Mouse (Mus musculus): Measurements from ENCODE around the gene Kctd18. TPM values are rescaled to one million over a fixed set of nuclear protein-coding genes. Genes with fewer than 3 reads are reported as not detected.
"Not testable (repeated sequence)": the region's sequence is repeated elsewhere in the genome, so short reads cannot be mapped to it uniquely, and the experiment has no call there.

Kctd18 gene
- 1 to 10 TPM; 5.7 to 7.0 TPM for total RNA-seq (2021)
- long read RNA-seq, experiment 1, transcript Kctd18-202 (7 exons, 2,512 nt), result major isoform, 5 of 12 reads
- long read RNA-seq, experiment 1, partial matches to known transcripts, result 1 of 12 reads
- long read RNA-seq, experiment 1, other reads (novel, unspliced or antisense), result 4 of 12 reads
- long read RNA-seq, experiment 2, partial matches to known transcripts, result 1 of 5 reads
- long read RNA-seq, experiment 2, other reads (novel, unspliced or antisense), result 3 of 5 reads

- no peak for DNase-seq
- Histone ChIP-seq H3K27ac (no peak within 1 kb of the TSS), H3K4me3 (no peak within 1 kb of the TSS)
- intact Hi-C loops (cut with DNase I), result no loop called here
- no peak for TF ChIP-seq CTCF (IDR thresholded peaks at IDR 0.05)
Measured at GRCm38 (mm10) chr1:58018856-58019255, at the start of gene Kctd18. TSS of gene Kctd18 (minus strand) at chr1:58018956.

- H3K27ac ChIP-seq, result peak overlapping the region; percentile 64
- no peak for TF ChIP-seq CTCF (IDR thresholded peaks at IDR 0.05)
- intact Hi-C loops (cut with DNase I), result no loop called here
- no peak overlapping the region for H3K4me3 ChIP-seq
- peak; percentile 37 for DNase-seq
Measured at GRCm38 (mm10) chr1:58065606-58066005, 46.9 kb upstream of the Kctd18 start.

GRCm38 (mm10) chr1:58065151-58065550 is 46.4 kb upstream of the Kctd18 start:
- no peak for TF ChIP-seq CTCF (IDR thresholded peaks at IDR 0.05)
- no peak for DNase-seq

GRCm38 (mm10) chr1:58062131-58062530 is 43.4 kb upstream of the Kctd18 start:
- Histone ChIP-seq H3K4me3 (no peak overlapping the region), H3K27ac (no peak overlapping the region)
- TF ChIP-seq CTCF (IDR thresholded peaks at IDR 0.05), result no peak
- intact Hi-C loops (cut with DNase I), result no loop called here
- DNase-seq, result no peak

More at GRCm38 (mm10) chr1:58065151-58065550, 46.4 kb upstream of the Kctd18 start:
- Histone ChIP-seq H3K27ac (peak overlapping the region; percentile 64), H3K4me3 (no peak overlapping the region)
- intact Hi-C loops (cut with DNase I), result no loop called here

GRCm38 (mm10) chr1:58058846-58059245 is 40.1 kb upstream of the Kctd18 start:
- H3K4me3 ChIP-seq, result no peak overlapping the region
- intact Hi-C loops (cut with DNase I), result no loop called here

GRCm38 (mm10) chr1:58056939-58057338 is 38.2 kb upstream of the Kctd18 start:
- Histone ChIP-seq H3K27ac (no peak overlapping the region), H3K4me3 (no peak overlapping the region)
- intact Hi-C loops (cut with DNase I), result no loop called here
- no peak for DNase-seq
- no peak for TF ChIP-seq CTCF (IDR thresholded peaks at IDR 0.05)

More at GRCm38 (mm10) chr1:58058846-58059245, 40.1 kb upstream of the Kctd18 start:
- H3K27ac ChIP-seq, result no peak overlapping the region
- no peak for TF ChIP-seq CTCF (IDR thresholded peaks at IDR 0.05)
- DNase-seq, result no peak

- no peak for DNase-seq
- intact Hi-C loops (cut with DNase I), result no loop called here
- no peak for TF ChIP-seq CTCF (IDR thresholded peaks at IDR 0.05)
- H3K27ac ChIP-seq, result no peak overlapping the region
- H3K4me3 ChIP-seq, result no peak overlapping the region
Measured at GRCm38 (mm10) chr1:58056074-58056807, 37.5 kb upstream of the Kctd18 start.

- no peak for DNase-seq
- no peak for TF ChIP-seq CTCF (IDR thresholded peaks at IDR 0.05)
- H3K4me3 ChIP-seq, result no peak overlapping the region
- no peak overlapping the region for H3K27ac ChIP-seq
- intact Hi-C loops (cut with DNase I), result no loop called here
Measured at GRCm38 (mm10) chr1:58055598-58055997, 36.8 kb upstream of the Kctd18 start.

GRCm38 (mm10) chr1:58049126-58049525 is 30.4 kb upstream of the Kctd18 start:
- no peak for DNase-seq
- intact Hi-C loops (cut with DNase I), result no loop called here
- TF ChIP-seq CTCF (IDR thresholded peaks at IDR 0.05), result no peak
- H3K4me3 ChIP-seq, result no peak overlapping the region
- no peak overlapping the region for H3K27ac ChIP-seq

GRCm38 (mm10) chr1:58046721-58047290 is 28.1 kb upstream of the Kctd18 start:
- Histone ChIP-seq H3K27ac (no peak overlapping the region), H3K4me3 (no peak overlapping the region)
- no peak for TF ChIP-seq CTCF (IDR thresholded peaks at IDR 0.05)
- DNase-seq, result no peak
- intact Hi-C loops (cut with DNase I), result no loop called here

- no peak for TF ChIP-seq CTCF (IDR thresholded peaks at IDR 0.05)
- H3K4me3 ChIP-seq, result no peak overlapping the region
- H3K27ac ChIP-seq, result no peak overlapping the region
- DNase-seq, result no peak
- intact Hi-C loops (cut with DNase I), result no loop called here
Measured at GRCm38 (mm10) chr1:58045546-58045945, 26.8 kb upstream of the Kctd18 start.

GRCm38 (mm10) chr1:58045076-58045475 is 26.3 kb upstream of the Kctd18 start:
- no peak overlapping the region for H3K27ac ChIP-seq
- intact Hi-C loops (cut with DNase I), result no loop called here
- no peak for TF ChIP-seq CTCF (IDR thresholded peaks at IDR 0.05)
- DNase-seq, result no peak
- no peak overlapping the region for H3K4me3 ChIP-seq

- H3K4me3 ChIP-seq; H3K27ac ChIP-seq; DNase-seq; intact Hi-C loops (cut with DNase I): not testable (repeated sequence)
Measured at GRCm38 (mm10) chr1:58037306-58037705, 18.6 kb upstream of the Kctd18 start.

All from gastrocnemius, adult 2 months (tissue).